Mouse (Mus musculus) heart, postnatal 14 days (tissue): ENCODE results near the gene Maea. TPM values are rescaled to one million over a fixed set of nuclear protein-coding genes. Genes with fewer than 3 reads are reported as not detected.
A peak's percentile ranks its signal among the peaks of the same experiment; 100 is the strongest.
"Not testable (repeated sequence)": the region's sequence is repeated elsewhere in the genome, so short reads cannot be mapped to it uniquely, and the experiment has no call there.

ENCODE experiments used
- DNase-seq, 2 experiments: peaks; one replicate each; pipeline ENCODE4 v3.0.0; 2021 to 2022
- intact Hi-C: fragments of 180-260 bp; cut with DNase I; formaldehyde crosslinking; loops from one replicate; pipeline ENCODE4 v1.15.1; 2025
- long read RNA-seq, 2 experiments: library from polyadenylated mRNA; stranded (forward); transcript quantifications; one replicate each; pipeline ENCODE4 v2.0.0; 2021
- total RNA-seq, 2 experiments: library from RNA; stranded (reverse); gene quantifications; 2 replicates each; pipeline ENCODE4 v1.2.3; 2021

Maea gene
- total RNA-seq: 10 to 100 TPM; 87.9 to 99.3 TPM
- long read RNA-seq, experiment 1, transcript Maea-201 (9 exons, 2,193 nt): major isoform, 168 of 189 reads
- long read RNA-seq, experiment 1, partial matches to known transcripts: 14 of 189 reads
- long read RNA-seq, experiment 1, other reads (novel, unspliced or antisense): 7 of 189 reads
- long read RNA-seq, experiment 2, transcript Maea-201 (9 exons, 2,193 nt): major isoform, 158 of 180 reads
- long read RNA-seq, experiment 2, partial matches to known transcripts: 10 of 180 reads
- long read RNA-seq, experiment 2, other reads (novel, unspliced or antisense): 11 of 180 reads

GRCm38 (mm10) chr5:33335273-33335976 is at the start of gene Maea:
TSS of gene Maea (plus strand) at chr5:33335509.
- peak; percentile 94 to 95 for DNase-seq
- intact Hi-C loops: loop anchor here (2.0 kb wide), 2 partner anchors 37 to 61 kb away; partner anchors contain the start of gene Ctbp1

- intact Hi-C loops: loop anchor here (10.0 kb wide), 1 partner anchor 249 kb away; no protein-coding TSS in a partner anchor
- no peak for DNase-seq
Observed at GRCm38 (mm10) chr5:33293796-33294430, 41.4 kb upstream of the Maea start.

- no peak for DNase-seq
- intact Hi-C loops: loop anchor here (2.0 to 10.0 kb wide), 2 partner anchors 94 to 252 kb away; no protein-coding TSS in a partner anchor
Observed at GRCm38 (mm10) chr5:33297164-33297563, 38.1 kb upstream of the Maea start.

GRCm38 (mm10) chr5:33301801-33302200 is 33.5 kb upstream of the Maea start:
- DNase-seq: no peak
- intact Hi-C loops: no loop called here

- DNase-seq: no peak
- intact Hi-C loops: no loop called here
Observed at GRCm38 (mm10) chr5:33310704-33311462, 24.4 kb upstream of the Maea start.

- DNase-seq: no peak
- intact Hi-C loops: no loop called here
Observed at GRCm38 (mm10) chr5:33312192-33312591, 23.1 kb upstream of the Maea start.

GRCm38 (mm10) chr5:33324491-33324890 is 10.8 kb upstream of the Maea start:
- DNase-seq: no peak
- intact Hi-C loops: no loop called here

- no peak for DNase-seq
- intact Hi-C loops: loop anchor here (2.0 kb wide), 2 partner anchors 38 to 60 kb away; partner anchors contain the start of gene Ctbp1
Observed at GRCm38 (mm10) chr5:33334381-33335272, 682 bp upstream of the Maea start.

- intact Hi-C loops: loop anchor here (2.0 kb wide), 2 partner anchors 37 to 61 kb away; partner anchors contain the start of gene Ctbp1
- peak; percentile 43 to 49 for DNase-seq
Observed at GRCm38 (mm10) chr5:33335977-33336360, 660 bp downstream of the Maea start.

- intact Hi-C loops: no loop called here
- DNase-seq: no peak
Observed at GRCm38 (mm10) chr5:33337206-33337605, 1.9 kb downstream of the Maea start.

- DNase-seq: no peak
- intact Hi-C loops: no loop called here
Observed at GRCm38 (mm10) chr5:33341165-33341564, 5.9 kb downstream of the Maea start.

GRCm38 (mm10) chr5:33342248-33342647 is 6.9 kb downstream of the Maea start:
- intact Hi-C loops: not testable (repeated sequence)

GRCm38 (mm10) chr5:33342821-33343220 is 7.5 kb downstream of the Maea start:
- no peak for DNase-seq
- intact Hi-C loops: no loop called here

More at GRCm38 (mm10) chr5:33342248-33342647, 6.9 kb downstream of the Maea start:
- DNase-seq: not testable (repeated sequence)

- DNase-seq: no peak
- intact Hi-C loops: no loop called here
Observed at GRCm38 (mm10) chr5:33343571-33343970, 8.3 kb downstream of the Maea start.

- intact Hi-C loops: no loop called here
Observed at GRCm38 (mm10) chr5:33344070-33344469, 8.8 kb downstream of the Maea start.

GRCm38 (mm10) chr5:33347620-33348019 is 12.3 kb downstream of the Maea start:
- DNase-seq: no peak
- intact Hi-C loops: no loop called here

More at GRCm38 (mm10) chr5:33344070-33344469, 8.8 kb downstream of the Maea start:
- DNase-seq: no peak

GRCm38 (mm10) chr5:33349205-33349604 is 13.9 kb downstream of the Maea start:
- DNase-seq: no peak
- intact Hi-C loops: no loop called here

GRCm38 (mm10) chr5:33349706-33350105 is 14.4 kb downstream of the Maea start:
- no peak for DNase-seq
- intact Hi-C loops: no loop called here

GRCm38 (mm10) chr5:33351556-33352272 is 16.4 kb downstream of the Maea start:
- no peak for DNase-seq
- intact Hi-C loops: no loop called here
